Mouse (Mus musculus): ENCODE data around the gene Kdelc2. TPM values are rescaled to one million over a fixed set of nuclear protein-coding genes. Genes with fewer than 3 reads are reported as not detected.

The Kdelc2 gene
- total and polyA plus RNA-seq, 3 experiments, result not detected

DNA sequence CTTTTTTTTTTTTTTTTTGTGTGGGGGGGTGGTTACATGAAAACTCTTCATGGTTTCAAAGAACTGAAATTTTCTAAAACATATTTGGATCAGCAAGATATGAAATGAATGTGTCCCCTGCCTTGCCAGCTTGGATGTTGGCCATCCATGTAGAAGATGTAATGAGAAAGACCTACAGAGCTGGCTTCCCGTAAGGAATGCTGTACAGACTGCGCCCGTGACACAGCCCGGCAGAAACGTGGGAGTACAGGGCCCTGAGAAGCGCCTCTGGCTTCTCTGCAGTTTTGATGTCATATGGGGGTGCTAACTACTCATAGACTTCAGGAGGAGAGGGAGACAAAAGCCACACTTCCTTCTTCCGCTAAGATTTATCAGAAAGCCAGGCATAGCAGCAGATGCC is 44.2 kb upstream of the Kdelc2 start:
- H3K27ac ChIP-seq (ENCODE audit: insufficient read depth, low read depth), result no peak overlapping the region
- H3K27me3 ChIP-seq (replicated peaks), result no peaks in the 10 kb centered on the region
- peaks cover 3 to 5% of the 10 kb centered on the region in 2 experiments for H3K4me1 ChIP-seq (ENCODE audit: control insufficient read depth in 1 of 2, insufficient read depth in 2 of 2)
- DNase-seq (ENCODE audit: extremely low read depth), result no peak
- H3K9me3 ChIP-seq (replicated peaks; ENCODE audit: low read length), result no peaks in the 10 kb centered on the region
- dilution Hi-C loops (cut with MboI; ENCODE audit: extremely low pct_ligation_motif_present, extremely low pct_unique_long_range_greater_than_20kb, low sequenced_read_pairs), result no loop called here
- no peak overlapping the region for H3K4me2 ChIP-seq (ENCODE audit: insufficient read depth, low read depth, poor library complexity, severe bottlenecking)
- H3K4me3 ChIP-seq (replicated peaks in 1 of 3; ENCODE audit: low read depth in 2 of 3, low read length in 2 of 3, poor library complexity in 1 of 3), result no peak overlapping the region
- in situ Hi-C loops (cut with MboI; ENCODE audit: low pct_ligation_motif_present, low pct_unique_long_range_greater_than_20kb, low sequenced_read_pairs), result no loop called here
- no peaks in the 10 kb centered on the region for H3K79me2 ChIP-seq (replicated peaks; ENCODE audit: control insufficient read depth, extremely low read depth, insufficient read depth, poor library complexity, severe bottlenecking)
- no peak overlapping the region for H3K9ac ChIP-seq (ENCODE audit: insufficient read depth, low read depth)
- no peaks in the 10 kb centered on the region for H3K36me3 ChIP-seq (replicated peaks in 1 of 2; ENCODE audit: control insufficient read depth in 1 of 2, insufficient read depth in 1 of 2, low read length in 1 of 2)
- TF ChIP-seq JUND (conservative IDR thresholded peaks at IDR 0.05; ENCODE audit: low read depth, low read length), result no peak
- TF ChIP-seq ETS1 (conservative IDR thresholded peaks at IDR 0.05; ENCODE audit: low read depth, low read length), result no peak

DNA sequence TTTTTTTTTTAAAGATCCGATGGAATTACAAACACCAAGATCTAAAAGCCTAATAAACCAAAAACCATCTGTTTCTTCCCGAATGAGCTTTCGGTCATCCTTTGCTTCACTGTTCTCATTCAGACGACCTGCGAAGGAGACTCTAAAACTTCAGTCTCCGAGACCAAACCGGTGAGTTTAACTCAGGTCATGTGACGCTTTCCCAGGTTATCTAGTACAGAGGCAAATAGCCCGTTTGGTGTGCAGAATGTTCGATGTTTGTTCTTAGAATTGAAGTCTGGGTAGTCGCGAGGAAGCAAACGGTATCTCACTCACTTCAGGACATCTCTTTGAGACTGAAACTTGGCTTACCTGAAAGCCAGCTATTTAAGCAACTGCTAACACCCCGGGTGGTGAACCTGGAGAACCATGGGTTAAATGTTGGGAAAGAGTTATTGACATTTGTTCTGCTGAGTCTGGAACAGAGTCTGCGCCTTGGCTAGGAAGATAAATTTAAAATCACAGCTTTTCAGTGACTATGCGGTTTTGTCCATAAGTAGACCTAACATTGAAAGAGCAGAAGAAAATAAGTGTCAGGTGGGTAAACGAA is 43.4 kb upstream of the Kdelc2 start:
- dilution Hi-C loops (cut with MboI; ENCODE audit: extremely low pct_ligation_motif_present, extremely low pct_unique_long_range_greater_than_20kb, low sequenced_read_pairs) (no loop called here), in situ Hi-C loops (cut with MboI; ENCODE audit: low pct_ligation_motif_present, low pct_unique_long_range_greater_than_20kb, low sequenced_read_pairs) (no loop called here)
- TF ChIP-seq RAD21 (IDR thresholded peaks at IDR 0.05; ENCODE audit: low read depth, low read length), result no peak
- TF ChIP-seq JUN (IDR thresholded peaks at IDR 0.05; ENCODE audit: insufficient read depth, low read depth, low read length), result no peak
- TF ChIP-seq EP300 (IDR thresholded peaks at IDR 0.05; ENCODE audit: low read length), result no peak
- TF ChIP-seq ELF1 (IDR thresholded peaks at IDR 0.05; ENCODE audit: low read depth, low read length), result no peak
- no peak for TF ChIP-seq ZNF384 (IDR thresholded peaks at IDR 0.05; ENCODE audit: low read depth, low read length)
- TF ChIP-seq E2F4 (IDR thresholded peaks at IDR 0.05; ENCODE audit: insufficient replicate concordance, low read depth, low read length), result no peak
- no peak for TF ChIP-seq HCFC1 (IDR thresholded peaks at IDR 0.05; ENCODE audit: low read depth, low read length)
- no peak for TF ChIP-seq CTCF (conservative IDR thresholded peaks at IDR 0.05 in 1 of 2, IDR thresholded peaks at IDR 0.05 in 1 of 2; ENCODE audit: low read depth in 2 of 2, low read length in 2 of 2)
- TF ChIP-seq SIN3A (IDR thresholded peaks at IDR 0.05; ENCODE audit: low read length), result no peak
- no peak for TF ChIP-seq BHLHE40 (IDR thresholded peaks at IDR 0.05; ENCODE audit: low read depth, low read length)
- TF ChIP-seq GABPA (IDR thresholded peaks at IDR 0.05; ENCODE audit: insufficient replicate concordance, low read depth, low read length), result no peak
- no peak for TF ChIP-seq MYC (IDR thresholded peaks at IDR 0.05; ENCODE audit: low read depth, low read length)
- TF ChIP-seq POLR2AphosphoS2 (IDR thresholded peaks at IDR 0.05; ENCODE audit: low read depth, low read length), result no peak
- no peak for TF ChIP-seq IRF4 (IDR thresholded peaks at IDR 0.05; ENCODE audit: low read depth, low read length)
- TF ChIP-seq MXI1 (IDR thresholded peaks at IDR 0.05; ENCODE audit: low read depth, low read length), result no peak
- TF ChIP-seq JUND (conservative IDR thresholded peaks at IDR 0.05; ENCODE audit: low read depth, low read length), result no peak
- no peak for TF ChIP-seq UBTF (IDR thresholded peaks at IDR 0.05; ENCODE audit: low read depth, low read length)
- no peak for TF ChIP-seq KAT2A (IDR thresholded peaks at IDR 0.05; ENCODE audit: insufficient replicate concordance, low read length)
- TF ChIP-seq PAX5 (IDR thresholded peaks at IDR 0.05; ENCODE audit: low read length), result no peak
- TF ChIP-seq USF2 (conservative IDR thresholded peaks at IDR 0.05; ENCODE audit: low read depth, low read length), result no peak
- H3K4me1 ChIP-seq (ENCODE audit: control insufficient read depth in 1 of 2, insufficient read depth in 2 of 2), result peaks cover 4 to 6% of the 10 kb centered on the region in 2 experiments
- no peak overlapping the region for H3K9ac ChIP-seq (ENCODE audit: insufficient read depth, low read depth)
- H3K79me2 ChIP-seq (replicated peaks; ENCODE audit: control insufficient read depth, extremely low read depth, insufficient read depth, poor library complexity, severe bottlenecking), result no peaks in the 10 kb centered on the region
- H3K27me3 ChIP-seq (replicated peaks), result no peaks in the 10 kb centered on the region
- peak overlapping the region in 1 of 3 experiments; percentile 45 for H3K4me3 ChIP-seq (replicated peaks in 1 of 3; ENCODE audit: low read depth in 2 of 3, low read length in 2 of 3, poor library complexity in 1 of 3)
- no peak overlapping the region for H3K27ac ChIP-seq (ENCODE audit: insufficient read depth, low read depth)
- H3K4me2 ChIP-seq (ENCODE audit: insufficient read depth, low read depth, poor library complexity, severe bottlenecking), result peak overlapping the region; percentile 63
- H3K9me3 ChIP-seq (replicated peaks; ENCODE audit: low read length), result no peaks in the 10 kb centered on the region
- no peaks in the 10 kb centered on the region for H3K36me3 ChIP-seq (replicated peaks in 1 of 2; ENCODE audit: control insufficient read depth in 1 of 2, insufficient read depth in 1 of 2, low read length in 1 of 2)
- no peak for DNase-seq (ENCODE audit: extremely low read depth)
